Mouse (Mus musculus) CD4-positive helper T cell, adult 2 months (primary cell): ENCODE measurements around the gene Megf8.

Source experiments
- DNase-seq: peaks from one replicate; pipeline ENCODE4 v3.0.0-alpha.2; 2012; ENCODE audit warnings: low read depth, missing footprints, low spot score

Gene Megf8

DNA sequence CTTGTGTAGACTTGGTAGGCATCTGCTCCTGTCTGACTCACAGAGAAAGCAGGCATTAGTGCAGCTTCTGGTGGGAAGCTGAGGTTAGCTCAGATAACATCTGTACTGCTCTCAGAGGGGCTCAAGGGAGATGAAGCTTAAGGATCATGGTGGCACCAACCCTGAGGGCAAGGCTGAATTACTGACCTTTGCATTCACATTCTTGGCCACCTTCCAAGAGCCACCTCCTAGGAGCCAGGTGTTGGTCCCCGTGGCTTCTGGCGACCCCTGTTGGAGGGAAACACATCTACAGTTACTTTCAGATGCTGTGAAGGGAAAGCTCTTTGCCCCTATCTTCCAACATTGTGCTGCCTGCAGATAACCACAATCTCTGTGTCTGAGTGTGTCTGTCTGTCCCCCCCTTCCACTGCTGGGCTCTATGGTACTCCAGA, 85.7 kb downstream of the Megf8 start:
- peak; percentile 51 for DNase-seq

DNA sequence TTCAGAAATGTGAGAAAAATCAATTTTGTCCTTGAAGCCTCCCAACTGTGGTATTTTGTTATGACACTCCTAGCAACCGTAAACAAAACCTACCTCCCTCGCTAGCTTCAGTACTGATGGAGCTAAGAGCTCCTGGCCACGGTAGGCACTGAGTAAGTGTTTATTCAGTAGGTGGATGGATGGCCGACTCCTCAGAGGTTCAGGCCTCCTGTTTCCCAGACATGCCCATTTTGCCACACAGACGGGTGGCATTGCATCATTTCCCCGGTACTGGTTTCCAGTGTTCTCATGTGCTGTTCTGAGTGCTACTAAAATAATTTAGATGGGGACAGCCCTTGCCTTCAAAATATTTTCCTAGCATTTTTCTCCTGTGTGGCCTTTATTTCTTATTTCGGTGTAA, 89.5 kb downstream of the Megf8 start:
- DNase-seq = no peak

DNA sequence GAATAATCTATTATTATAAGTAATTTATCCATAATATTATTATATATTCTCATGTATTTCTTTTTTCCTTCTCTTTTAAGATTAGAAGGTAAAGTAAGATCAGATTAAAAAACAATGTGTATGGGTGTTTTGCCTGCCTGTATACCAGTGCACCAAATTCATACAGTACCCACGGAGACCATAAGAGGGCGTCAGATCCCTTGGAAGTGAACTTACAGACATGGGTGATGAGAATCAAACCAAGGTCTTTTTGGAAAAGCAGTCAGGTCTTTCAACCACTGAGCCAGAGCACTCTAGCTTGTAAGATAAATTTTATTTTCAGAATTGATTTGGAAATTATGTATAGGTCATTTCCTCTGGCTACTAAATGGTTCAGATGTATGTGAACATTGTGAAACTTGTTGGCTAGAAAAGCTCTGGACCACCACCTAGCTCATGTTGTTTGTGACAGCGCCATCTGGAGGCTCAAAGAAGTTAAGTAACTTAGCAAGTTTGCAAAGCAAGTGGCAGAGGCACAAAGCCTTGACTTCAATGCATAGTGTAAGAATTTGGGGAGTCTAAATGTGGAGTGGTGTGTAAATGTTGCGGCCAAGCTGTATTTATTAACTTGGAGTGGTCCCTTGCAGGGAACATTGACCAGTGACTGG, 92.3 kb downstream of the Megf8 start:
- peak; percentile 34 for DNase-seq

DNA sequence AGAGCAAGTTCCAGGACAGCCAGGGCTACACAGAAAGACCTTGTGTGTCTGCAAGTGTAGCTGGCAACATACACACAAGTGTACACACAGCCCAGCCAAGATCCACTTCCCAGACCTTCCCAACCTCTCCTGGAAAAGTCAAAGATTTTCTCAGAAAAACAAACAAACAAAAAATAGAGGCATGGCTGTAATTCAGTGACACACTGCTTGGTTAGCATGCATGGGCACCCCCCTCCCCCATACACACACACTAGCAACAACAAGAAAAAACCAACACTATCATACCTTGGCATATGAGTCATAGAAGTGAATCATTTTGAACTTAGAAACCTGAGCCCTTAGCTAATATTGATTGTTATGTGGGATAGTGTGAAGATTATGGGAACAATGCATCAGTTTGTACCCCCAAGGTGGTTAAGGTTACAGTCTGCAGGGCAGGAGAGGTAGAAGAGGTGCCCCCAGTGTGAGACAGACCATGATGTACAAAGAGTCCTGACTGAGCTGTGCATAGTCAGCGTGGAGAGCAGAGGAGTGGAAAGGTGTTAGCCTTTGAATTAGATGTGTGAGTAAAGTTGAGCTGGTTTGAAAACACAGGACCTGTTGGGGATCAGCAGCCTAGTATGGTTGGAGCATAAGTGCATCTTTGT, 94.1 kb downstream of the Megf8 start:
- DNase-seq = no peak

DNA sequence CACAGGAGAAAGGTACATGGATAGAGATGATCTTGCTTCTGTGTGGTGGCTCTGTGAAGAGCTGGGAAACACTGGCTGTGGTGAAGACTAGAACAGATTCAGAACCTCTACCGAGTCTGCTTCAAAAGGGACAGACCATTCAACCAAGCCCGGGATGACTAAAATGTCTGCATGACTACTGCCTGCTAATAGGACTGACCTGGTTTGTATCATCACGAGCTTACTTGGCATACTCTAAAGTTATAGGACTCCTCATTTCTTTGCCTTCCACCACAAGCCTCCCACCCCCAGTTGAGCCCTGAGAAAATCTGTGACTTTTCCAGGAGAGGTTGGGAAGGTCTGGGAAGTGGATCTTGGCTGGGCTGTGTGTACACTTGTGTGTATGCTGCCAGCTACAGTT, 94.9 kb downstream of the Megf8 start:
- DNase-seq = no peak

DNA sequence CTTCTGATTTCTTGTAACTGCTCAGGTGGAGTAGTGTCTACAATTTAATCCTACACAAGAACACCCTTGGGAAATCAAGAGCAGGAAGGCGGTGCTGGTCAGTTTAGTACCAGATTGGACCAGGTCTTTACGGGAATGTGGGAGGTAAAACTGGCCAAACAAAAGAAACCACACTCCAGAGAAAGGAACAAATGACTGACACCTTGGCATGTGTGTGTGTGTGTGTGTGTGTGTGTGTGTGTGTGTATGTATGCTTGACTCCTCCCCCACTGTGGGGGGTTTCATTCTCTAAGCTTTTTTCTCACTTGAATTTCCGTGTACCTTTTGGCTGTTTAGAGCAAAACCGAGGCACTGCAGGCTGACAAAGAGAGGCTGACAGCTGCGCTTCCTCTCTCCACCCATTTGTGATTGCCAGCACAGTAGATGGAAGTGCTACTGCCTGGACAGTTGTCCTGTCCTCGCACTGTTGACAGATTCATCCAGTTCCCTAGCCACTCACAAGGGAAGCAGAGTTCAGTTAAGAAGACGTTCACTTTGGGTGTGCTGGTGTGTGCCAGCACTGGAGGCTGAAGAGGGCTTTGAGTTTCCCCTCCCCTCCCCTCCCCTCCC, 96.0 kb downstream of the Megf8 start, which contains the start of gene Cxcl17:
TSS of gene Cxcl17 (minus strand) at position 54 of the 609 bp plus-strand sequence.
- no peak for DNase-seq
